In the genomic region with DNA sequence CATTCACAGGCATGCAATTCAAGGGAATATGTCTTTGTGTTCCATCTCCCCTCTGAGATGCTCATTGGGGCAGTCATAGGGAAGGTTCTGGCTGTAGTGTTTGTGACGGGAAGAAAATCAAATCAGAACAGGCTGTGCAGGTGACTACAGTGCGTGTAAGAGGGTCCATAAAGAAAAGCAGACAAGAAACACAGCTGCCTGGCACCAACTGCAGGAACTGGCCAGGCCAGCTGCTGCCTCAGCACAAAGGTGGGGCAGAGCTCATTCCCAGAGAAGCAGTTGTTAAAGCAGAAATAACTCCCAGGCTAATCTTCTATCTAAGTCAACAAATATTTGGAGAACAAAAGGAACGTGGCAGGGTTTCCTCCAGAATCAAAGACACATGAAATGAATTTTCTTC, we compare ENCODE assay signal across 17 mouse cellular contexts.
DNase-seq lines count a peak whose midpoint lies in the region; ATAC-seq and TF ChIP-seq lines count a peak whose summit lies in the region.
"Had no signal": no experiment of that assay in that cellular context is flagged by ENCODE, and none has a peak within 500 bp of the region (broad histone marks: within the 10 kb centered on the region; RNA-seq: fewer than 3 reads in every experiment).

No protein-coding gene starts in this region.

- no peaks in the 10 kb centered on the region for H3K4me1 ChIP-seq in forebrain, embryonic 11.5 days (replicated peaks; ENCODE audit: control insufficient read depth, insufficient read depth, low read length)
- H3K4me1 ChIP-seq in forebrain, embryonic 13.5 days, result peaks cover 7% of the 10 kb centered on the region
- peaks cover 11% of the 10 kb centered on the region for H3K4me1 ChIP-seq in limb, embryonic 12.5 days (replicated peaks)
- H3K4me1 ChIP-seq in limb, embryonic 10.5 days, result peaks cover 12% of the 10 kb centered on the region
- peaks cover 3% of the 10 kb centered on the region; the same call in 1 of the 2 replicates for H3K4me1 ChIP-seq in limb, embryonic 14.5 days (ENCODE audit: control insufficient read depth, insufficient read depth, low read length)
- peaks cover 6% of the 10 kb centered on the region; the same call in 1 of the 2 replicates for H3K4me1 ChIP-seq in midbrain, embryonic 11.5 days (ENCODE audit: control insufficient read depth, insufficient read depth, low read length)
- H3K4me1 ChIP-seq: hindbrain, embryonic 15.5 days had no signal

- H3K9ac ChIP-seq in forebrain, embryonic 11.5 days (ENCODE audit: low read length), result no peak overlapping the region
- H3K9ac ChIP-seq in forebrain, embryonic 13.5 days, result no peak overlapping the region
- no peak overlapping the region for H3K9ac ChIP-seq in limb, embryonic 12.5 days (replicated peaks)
- no peak overlapping the region for H3K9ac ChIP-seq in limb, embryonic 14.5 days (ENCODE audit: low read depth, low read length, severe bottlenecking)
- no peak overlapping the region for H3K9ac ChIP-seq in midbrain, embryonic 11.5 days (ENCODE audit: low read length)
- H3K9ac ChIP-seq: forebrain, embryonic 15.5 days; heart, embryonic 13.5 days; hindbrain, embryonic 15.5 days had no signal

- H3K4me2 ChIP-seq in forebrain, embryonic 11.5 days (ENCODE audit: low read depth, low read length, severe bottlenecking), result no peak overlapping the region
- no peak overlapping the region for H3K4me2 ChIP-seq in forebrain, embryonic 13.5 days
- H3K4me2 ChIP-seq in limb, embryonic 12.5 days, result no peak overlapping the region
- H3K4me2 ChIP-seq in limb, embryonic 14.5 days (replicated peaks; ENCODE audit: low read depth, low read length, severe bottlenecking), result no peak overlapping the region
- H3K4me2 ChIP-seq in midbrain, embryonic 11.5 days, result no peak overlapping the region
- H3K4me2 ChIP-seq: forebrain, embryonic 15.5 days; heart, embryonic 13.5 days; hindbrain, embryonic 15.5 days had no signal

- no peaks in the 10 kb centered on the region for H3K36me3 ChIP-seq in forebrain, embryonic 11.5 days (ENCODE audit: control insufficient read depth, insufficient read depth, low read length)
- H3K36me3 ChIP-seq in forebrain, embryonic 13.5 days (ENCODE audit: poor library complexity, severe bottlenecking), result no peaks in the 10 kb centered on the region
- H3K36me3 ChIP-seq in limb, embryonic 12.5 days, result no peaks in the 10 kb centered on the region
- H3K36me3 ChIP-seq in limb, embryonic 10.5 days, result no peaks in the 10 kb centered on the region
- H3K36me3 ChIP-seq in limb, embryonic 14.5 days (ENCODE audit: control insufficient read depth, insufficient read depth, low read length), result no peaks in the 10 kb centered on the region
- no peaks in the 10 kb centered on the region for H3K36me3 ChIP-seq in midbrain, embryonic 11.5 days (ENCODE audit: control insufficient read depth, insufficient read depth, low read length)
- H3K36me3 ChIP-seq: forebrain, embryonic 15.5 days; heart, embryonic 13.5 days; hindbrain, embryonic 15.5 days had no signal

- H3K27me3 ChIP-seq in forebrain, embryonic 11.5 days (ENCODE audit: control insufficient read depth, insufficient read depth, low read length), result no peaks in the 10 kb centered on the region
- H3K27me3 ChIP-seq in forebrain, embryonic 13.5 days, result no peaks in the 10 kb centered on the region
- no peaks in the 10 kb centered on the region for H3K27me3 ChIP-seq in limb, embryonic 12.5 days
- no peaks in the 10 kb centered on the region; the same call in 1 of the 2 replicates for H3K27me3 ChIP-seq in limb, embryonic 10.5 days (ENCODE audit: low read depth, poor library complexity, severe bottlenecking)
- H3K27me3 ChIP-seq in limb, embryonic 14.5 days (ENCODE audit: control insufficient read depth, insufficient read depth, low read length), result no peaks in the 10 kb centered on the region
- no peaks in the 10 kb centered on the region for H3K27me3 ChIP-seq in midbrain, embryonic 11.5 days (ENCODE audit: control insufficient read depth, insufficient read depth, low read length)
- H3K27me3 ChIP-seq: forebrain, embryonic 15.5 days; heart, embryonic 13.5 days; hindbrain, embryonic 15.5 days had no signal

- 57% methylated on average over 3 of the region's 3 CpGs for WGBS in forebrain, embryonic 11.5 days
- WGBS in forebrain, embryonic 13.5 days, result 63% methylated on average over 3 of the region's 3 CpGs
- WGBS in limb, embryonic 12.5 days, result 30% methylated on average over 3 of the region's 3 CpGs
- WGBS in limb, embryonic 10.5 days, result 45% methylated on average over 3 of the region's 3 CpGs
- WGBS in limb, embryonic 14.5 days, result 28% methylated on average over 3 of the region's 3 CpGs
- 70% methylated on average over 3 of the region's 3 CpGs for WGBS in midbrain, embryonic 11.5 days

- no peak for DNase-seq in forebrain, embryonic 11.5 days (ENCODE audit: low spot score)
- no peak for DNase-seq in limb, embryonic 10.5 days (ENCODE audit: low spot score)
- peak; percentile 42 for DNase-seq in limb, embryonic 14.5 days (ENCODE audit: low spot score)
- DNase-seq in midbrain, embryonic 11.5 days (ENCODE audit: low spot score, missing footprints), result no peak
- DNase-seq in adrenal gland, postnatal 36 days, result no peak
- DNase-seq: adrenal gland, postnatal 10 days; cerebellum, adult 11-12 months; cerebellum, adult 9-11 months; cerebellum, postnatal 36 days; gastrocnemius, postnatal 36 days; heart, adult 11 months; heart, postnatal 36 days had no signal

- H3K27ac ChIP-seq in forebrain, embryonic 11.5 days (ENCODE audit: low read depth, low read length), result no peak overlapping the region
- H3K27ac ChIP-seq in forebrain, embryonic 13.5 days, result no peak overlapping the region
- 0 out of 2 replicates have a peak overlapping the region, but pooled peaks have one; percentile 18 for H3K27ac ChIP-seq in limb, embryonic 12.5 days
- H3K27ac ChIP-seq in limb, embryonic 10.5 days, result no peak overlapping the region
- no peak overlapping the region for H3K27ac ChIP-seq in limb, embryonic 14.5 days (replicated peaks; ENCODE audit: low read depth, low read length)
- H3K27ac ChIP-seq in midbrain, embryonic 11.5 days (ENCODE audit: low read depth, low read length), result no peak overlapping the region
- H3K27ac ChIP-seq: forebrain, embryonic 15.5 days; heart, embryonic 13.5 days; hindbrain, embryonic 15.5 days had no signal

- no peaks in the 10 kb centered on the region for H3K9me3 ChIP-seq in forebrain, embryonic 11.5 days (ENCODE audit: control insufficient read depth, low read length)
- H3K9me3 ChIP-seq in forebrain, embryonic 13.5 days (replicated peaks), result no peaks in the 10 kb centered on the region
- no peaks in the 10 kb centered on the region for H3K9me3 ChIP-seq in limb, embryonic 12.5 days
- H3K9me3 ChIP-seq in limb, embryonic 10.5 days (replicated peaks), result no peaks in the 10 kb centered on the region
- no peaks in the 10 kb centered on the region for H3K9me3 ChIP-seq in limb, embryonic 14.5 days (ENCODE audit: control insufficient read depth, low read length)
- no peaks in the 10 kb centered on the region for H3K9me3 ChIP-seq in midbrain, embryonic 11.5 days (ENCODE audit: control insufficient read depth, low read length)
- H3K9me3 ChIP-seq: forebrain, embryonic 15.5 days; heart, embryonic 13.5 days; hindbrain, embryonic 15.5 days had no signal

- 0 out of 2 replicates have a peak, but pooled peaks have one; percentile 39 for ATAC-seq in forebrain, embryonic 11.5 days (replicated peaks; ENCODE audit: low FRiP score)
- ATAC-seq in forebrain, embryonic 13.5 days, result no peak
- no peak for ATAC-seq in limb, embryonic 12.5 days (ENCODE audit: insufficient number of reproducible peaks, insufficient read depth, low FRiP score, low TSS enrichment, low read depth)
- ATAC-seq in limb, embryonic 14.5 days (ENCODE audit: low FRiP score, low read depth), result peak; percentile 73
- no peak for ATAC-seq in midbrain, embryonic 11.5 days (ENCODE audit: low FRiP score)
- ATAC-seq: forebrain, embryonic 15.5 days had no signal

- TF ChIP-seq POLR2A in limb, embryonic 14.5 days (IDR thresholded peaks at IDR 0.05; ENCODE audit: borderline replicate concordance, extremely low read depth, insufficient read depth, insufficient read length), result no peak

- H3K4me3 ChIP-seq in forebrain, embryonic 11.5 days (ENCODE audit: low read depth, low read length), result no peak overlapping the region
- no peak overlapping the region for H3K4me3 ChIP-seq in forebrain, embryonic 13.5 days
- H3K4me3 ChIP-seq in limb, embryonic 12.5 days (replicated peaks), result no peak overlapping the region
- no peak overlapping the region for H3K4me3 ChIP-seq in limb, embryonic 10.5 days
- no peak overlapping the region for H3K4me3 ChIP-seq in limb, embryonic 14.5 days (replicated peaks; ENCODE audit: low read length)
- no peak overlapping the region for H3K4me3 ChIP-seq in midbrain, embryonic 11.5 days (ENCODE audit: low read depth, low read length)
- H3K4me3 ChIP-seq: forebrain, embryonic 15.5 days; heart, embryonic 13.5 days; hindbrain, embryonic 15.5 days had no signal

Comparison
In these comparisons a context has a peak if more than half of its experiments do, and no peak if none do; other contexts are left out.
1. ATAC-seq: peak in forebrain, embryonic 11.5 days (single experiment) and limb, embryonic 14.5 days (single experiment); none in forebrain, embryonic 13.5 days (single experiment), limb, embryonic 12.5 days (single experiment) and midbrain, embryonic 11.5 days (single experiment).